Mouse (Mus musculus) retina, adult 2 months (tissue): Measurements from ENCODE around the gene Mpi.
A peak's percentile ranks its signal among the peaks of the same experiment; 100 is the strongest.

Source experiments
- DNase-seq: peaks from one replicate; pipeline ENCODE4 v3.0.0-alpha.2; 2012; ENCODE audit warnings: low read depth, low spot score

Gene Mpi

GRCm38 (mm10) chr9:57552139-57552887 is at the start of gene Mpi:
TSS of gene Mpi (minus strand) at chr9:57552763.
- peak; percentile 43 for DNase-seq

GRCm38 (mm10) chr9:57602098-57602497 is 49.5 kb upstream of the Mpi start:
- no peak for DNase-seq

- DNase-seq = no peak
Measured at GRCm38 (mm10) chr9:57601353-57601706, 48.8 kb upstream of the Mpi start.

DNA sequence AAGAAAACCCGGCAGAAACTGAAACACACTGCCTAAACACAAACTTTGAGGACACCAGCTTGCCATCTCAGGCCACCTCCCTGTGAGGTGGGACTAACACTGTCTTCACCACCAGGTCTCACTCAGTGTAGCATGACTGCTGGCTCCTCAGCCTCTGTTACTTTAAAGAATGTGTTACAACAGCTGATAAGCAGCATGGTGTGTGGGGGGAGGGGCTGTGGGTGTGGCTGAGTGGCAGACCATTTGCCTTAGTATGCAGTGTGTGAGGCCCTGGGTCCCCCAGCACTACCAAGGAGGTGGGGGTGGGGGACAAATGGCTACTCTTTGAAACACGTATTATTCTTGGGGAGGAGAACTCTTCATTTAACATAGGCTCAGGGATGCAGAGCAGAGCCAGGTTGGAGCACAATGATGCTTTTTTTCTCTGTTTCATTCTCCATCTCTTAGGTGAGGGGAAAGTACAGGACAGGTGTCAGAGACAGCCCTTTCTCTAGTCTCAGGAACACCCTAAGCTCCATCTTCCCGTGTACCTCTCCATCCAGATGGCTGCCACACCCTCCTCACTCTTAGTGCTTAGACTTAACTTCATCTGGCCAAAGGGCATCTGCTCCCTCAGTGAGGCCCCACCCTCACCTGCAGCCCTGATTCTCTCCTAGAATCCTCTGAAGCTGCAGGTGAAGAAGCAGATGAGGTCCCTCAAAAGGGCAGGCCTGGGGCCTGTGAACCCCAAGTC is 48.2 kb upstream of the Mpi start:
- DNase-seq = no peak

- DNase-seq = no peak
Measured at GRCm38 (mm10) chr9:57598851-57599563, 46.4 kb upstream of the Mpi start.

- DNase-seq = no peak
Measured at GRCm38 (mm10) chr9:57597929-57598382, 45.4 kb upstream of the Mpi start.

GRCm38 (mm10) chr9:57597265-57597664 is 44.7 kb upstream of the Mpi start:
- DNase-seq = no peak

GRCm38 (mm10) chr9:57594174-57594509 is 41.6 kb upstream of the Mpi start:
- no peak for DNase-seq

- no peak for DNase-seq
Measured at GRCm38 (mm10) chr9:57593454-57594173, 41.1 kb upstream of the Mpi start.

- DNase-seq = no peak
Measured at GRCm38 (mm10) chr9:57590726-57591125, 38.2 kb upstream of the Mpi start.

- peak; percentile 45 for DNase-seq
Measured at GRCm38 (mm10) chr9:57589224-57590126, 36.9 kb upstream of the Mpi start, which contains the start of gene Ulk3. TSS of gene Ulk3 (plus strand) at chr9:57589452.

- DNase-seq = no peak
Measured at GRCm38 (mm10) chr9:57584991-57585390, 32.4 kb upstream of the Mpi start.

GRCm38 (mm10) chr9:57577144-57577849 is 24.7 kb upstream of the Mpi start:
- DNase-seq = no peak

- no peak for DNase-seq
Measured at GRCm38 (mm10) chr9:57575577-57575976, 23.0 kb upstream of the Mpi start.

DNA sequence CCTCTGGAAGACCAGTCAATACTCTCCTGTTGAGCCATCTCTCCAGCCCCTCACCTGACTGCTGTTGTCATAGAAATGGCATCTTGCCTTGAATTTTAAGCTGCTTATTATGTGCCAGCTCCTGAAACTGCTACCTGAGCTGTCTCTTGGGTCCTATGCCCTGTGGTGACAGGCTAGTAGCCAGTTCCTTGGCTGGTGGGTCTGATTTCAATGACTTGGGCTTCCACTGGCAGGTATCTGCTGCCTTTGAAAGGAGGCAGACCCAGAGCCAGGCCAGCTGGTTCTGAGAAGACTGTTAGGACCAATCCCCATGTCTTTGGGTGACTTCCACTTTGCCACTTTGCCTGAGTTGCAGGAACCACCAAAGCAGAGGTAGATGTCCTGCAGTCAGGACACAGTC is 21.8 kb upstream of the Mpi start:
- no peak for DNase-seq

DNA sequence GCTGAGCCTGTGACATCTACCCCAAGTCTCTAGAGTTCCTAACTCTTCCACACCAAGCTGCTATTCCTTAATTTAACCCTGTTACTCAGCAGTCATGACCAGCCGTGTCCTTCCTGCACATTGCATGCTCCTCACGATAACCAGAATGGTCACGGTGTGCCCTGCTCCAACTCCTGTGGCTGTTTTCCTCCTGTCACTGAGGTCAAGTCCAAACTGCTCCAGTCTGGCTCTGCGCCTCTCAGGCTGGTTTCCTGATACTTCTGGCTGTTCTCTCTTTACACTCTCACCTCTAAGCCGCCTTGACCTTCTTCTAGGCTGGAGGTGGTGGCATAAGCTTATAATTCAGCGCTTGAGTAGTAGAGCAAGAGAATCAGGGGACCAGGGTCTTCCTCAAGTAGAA is 15.9 kb upstream of the Mpi start:
- no peak for DNase-seq

GRCm38 (mm10) chr9:57566846-57567245 is 14.3 kb upstream of the Mpi start:
- DNase-seq = no peak

DNA sequence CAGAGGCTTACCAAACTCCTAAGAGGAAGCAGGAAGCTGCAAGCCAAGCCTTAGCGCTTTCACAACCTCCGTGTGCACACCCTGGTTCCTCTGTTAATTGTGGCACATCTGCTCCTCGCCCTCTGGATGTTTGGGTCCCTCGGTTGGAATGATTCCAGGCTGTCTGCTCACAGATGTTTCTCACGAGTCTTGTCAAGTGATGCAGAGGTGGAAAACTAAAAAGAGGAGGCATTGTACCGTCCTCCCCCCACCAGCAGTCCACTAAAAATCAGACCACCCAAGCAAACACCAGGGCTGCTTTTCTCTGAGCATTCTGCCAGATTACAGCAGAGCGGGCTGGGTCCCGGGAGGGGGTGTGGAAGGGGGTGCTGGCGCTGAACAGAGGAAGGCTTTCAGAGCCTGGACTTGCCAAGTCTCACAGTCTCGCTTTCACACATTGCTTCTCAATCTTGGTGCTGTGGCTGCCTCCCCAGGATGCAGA is 13.2 kb upstream of the Mpi start:
- DNase-seq = no peak

DNA sequence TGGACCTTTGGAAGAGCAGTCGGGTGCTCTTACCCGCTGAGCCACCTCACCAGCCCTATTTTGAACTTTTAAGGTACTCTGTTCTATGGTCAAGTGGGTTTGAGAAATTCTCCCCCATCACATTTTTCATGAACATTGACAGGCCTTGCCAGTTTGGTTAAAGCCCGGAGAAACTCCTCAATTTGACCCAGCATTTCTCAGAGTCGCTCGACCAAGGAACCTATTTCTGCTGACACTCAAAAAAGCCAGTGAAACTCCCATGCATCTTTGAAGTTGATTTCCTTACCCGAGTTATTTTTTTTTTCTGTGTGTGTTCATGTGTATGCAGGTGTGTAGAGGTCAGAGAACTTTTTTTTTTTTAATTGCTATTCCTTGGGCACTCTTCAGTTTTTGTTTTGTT is 12.0 kb upstream of the Mpi start:
- no peak for DNase-seq

DNA sequence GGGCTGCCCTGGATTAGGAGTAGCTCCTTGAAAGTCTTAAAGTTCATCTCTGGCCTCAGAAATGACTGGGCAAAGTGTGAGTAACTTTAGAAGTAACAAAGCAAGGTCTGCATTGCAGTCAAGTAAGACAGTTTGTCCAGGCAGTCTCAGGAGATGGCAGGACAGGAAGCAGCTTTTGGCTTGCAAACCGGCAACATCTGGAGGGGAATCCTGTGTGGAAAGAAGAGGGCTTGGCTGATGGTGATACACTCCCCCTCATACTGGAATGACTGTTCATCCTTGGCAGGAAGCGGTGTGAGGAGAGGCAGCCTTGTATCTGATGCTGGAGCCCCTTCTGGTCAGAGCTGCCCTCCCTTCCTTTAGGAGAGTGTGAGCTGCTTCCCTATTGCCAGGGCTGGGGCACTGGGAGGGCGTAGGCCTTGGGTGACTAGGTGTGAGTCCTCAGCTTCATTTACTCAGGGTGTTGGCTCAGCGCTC is 10.4 kb upstream of the Mpi start:
- no peak for DNase-seq
